Mouse (Mus musculus) ES-Bruce4 (cell line): ENCODE data around the gene Madd.

Experiments used
- CTCF ChIP-seq: IDR thresholded peaks from one replicate; pipeline ENCODE4 v1.8.1; 2011; ENCODE audit warnings: low read depth, low read length
- EP300 ChIP-seq: IDR thresholded peaks from 2 replicates; pipeline ENCODE4 v1.6.1; 2011; ENCODE audit warnings: low read depth, low read length; ENCODE audit not compliant: insufficient read depth
- POLR2A ChIP-seq: IDR thresholded peaks from one replicate; pipeline ENCODE4 v1.8.1; 2011; ENCODE audit warnings: low read length; ENCODE audit not compliant: insufficient read depth

- TF ChIP-seq POLR2A (no peak), CTCF (no peak), EP300 (no peak)
Measured at GRCm38 (mm10) chr2:91179825-91180224, 3.8 kb downstream of the Madd start.
